Mouse (Mus musculus) stomach, postnatal 0 days (tissue): ENCODE measurements at regions not wholly inside any gene's neighbourhood (a gene's known extent, or its start where the extent isn't known, plus 50 kb on each side); places are given as distances from the start of the nearest gene placed in this dataset.

ENCODE experiments used
- CTCF ChIP-seq: IDR thresholded peaks from 2 replicates; pipeline ENCODE4 v1.5.1; 2016; ENCODE audit warnings: antibody characterized with exemption, low read depth, mild to moderate bottlenecking, moderate library complexity
- EP300 ChIP-seq: optimal IDR thresholded peaks from 2 replicates; pipeline ENCODE3; 2016; ENCODE audit warnings: antibody characterized with exemption

GRCm38 (mm10) chr1:16824057-16824456, 730.9 kb upstream of the 4930444P10Rik start:
- TF ChIP-seq CTCF: no peak
- TF ChIP-seq EP300: no peak
